Mouse (Mus musculus) heart, embryonic 10.5 days (tissue): Measurements from ENCODE around the gene Tmem144. TPM values are rescaled to one million over a fixed set of nuclear protein-coding genes. Genes with fewer than 3 reads are reported as not detected.

Experiments used
- DNase-seq: peaks from one replicate; pipeline ENCODE4 v3.0.0-alpha.2; 2017; ENCODE audit warnings: low spot score
- H3K27ac ChIP-seq: fragments of 300-500 bp; sonication (generic); 2 replicates; pipeline ENCODE4 v1.5.1; 2016; ENCODE audit warnings: mild to moderate bottlenecking
- H3K27me3 ChIP-seq: fragments of 300-500 bp; sonication (generic); 2 replicates; pipeline ENCODE4 v1.6.1; 2016; ENCODE audit warnings: mild to moderate bottlenecking; ENCODE audit not compliant: poor library complexity, insufficient read depth, severe bottlenecking
- H3K36me3 ChIP-seq: fragments of 300-500 bp; sonication (generic); 2 replicates; pipeline ENCODE4 v1.6.1; 2016; ENCODE audit warnings: mild to moderate bottlenecking, moderate library complexity
- H3K4me1 ChIP-seq: fragments of 300-500 bp; sonication (generic); 2 replicates; pipeline ENCODE4 v1.6.1; 2016; ENCODE audit warnings: mild to moderate bottlenecking
- H3K4me3 ChIP-seq: fragments of 300-500 bp; sonication (generic); 2 replicates; pipeline ENCODE4 v1.5.1; 2016; ENCODE audit warnings: mild to moderate bottlenecking, moderate library complexity
- H3K9me3 ChIP-seq: fragments of 300-500 bp; sonication (generic); 2 replicates; pipeline ENCODE4 v1.6.1; 2016; ENCODE audit warnings: mild to moderate bottlenecking, moderate library complexity
- WGBS: fragments of 180-500 bp; shearing (Covaris S2); methylation state at CpG from one replicate; pipeline ENCODE4 v1.1.7; 2016; 5-methylcytosine and 5-hydroxymethylcytosine counted together
- polyA plus RNA-seq: library from polyadenylated mRNA; unstranded; fragments of >200 nt; fragmentation: Nextera tagmentation; extraction: Ambion mirVana; gene quantifications from 2 replicates; pipeline ENCODE4 v1.2.1, GENCODE M21; 2016

Tmem144 gene
- polyA plus RNA-seq, 1 experiment from 2014 or later: 7.9 TPM

DNA sequence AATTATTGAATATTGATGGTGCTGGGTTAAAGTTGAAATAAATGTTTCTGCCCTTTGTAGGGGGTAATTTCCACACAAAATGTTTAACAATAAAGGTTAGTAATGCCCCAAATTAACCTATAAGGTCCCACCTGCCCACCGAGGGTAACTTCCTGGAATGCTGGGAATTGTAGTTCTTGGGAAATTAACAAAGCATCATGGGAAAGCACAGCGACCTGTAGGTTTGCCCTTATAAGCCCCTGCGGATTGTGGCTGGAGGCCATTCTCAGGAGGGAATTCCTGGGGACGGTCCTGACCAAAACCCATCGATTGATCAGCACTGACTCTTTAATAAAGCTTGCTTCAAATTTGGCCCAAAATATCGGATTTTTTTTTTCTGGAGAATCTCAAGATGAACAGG is 1.9 kb downstream of the Tmem144 start:
- Histone ChIP-seq H3K9me3 (no peaks in the 10 kb centered on the region), H3K4me3 (no peak overlapping the region), H3K4me1 (peaks cover 27% of the 10 kb centered on the region), H3K36me3 (no peaks in the 10 kb centered on the region), H3K27ac (no peak overlapping the region), H3K27me3 (no peaks in the 10 kb centered on the region)
- WGBS: 36% methylated on average over 6 of the region's 6 CpGs
- no peak for DNase-seq

DNA sequence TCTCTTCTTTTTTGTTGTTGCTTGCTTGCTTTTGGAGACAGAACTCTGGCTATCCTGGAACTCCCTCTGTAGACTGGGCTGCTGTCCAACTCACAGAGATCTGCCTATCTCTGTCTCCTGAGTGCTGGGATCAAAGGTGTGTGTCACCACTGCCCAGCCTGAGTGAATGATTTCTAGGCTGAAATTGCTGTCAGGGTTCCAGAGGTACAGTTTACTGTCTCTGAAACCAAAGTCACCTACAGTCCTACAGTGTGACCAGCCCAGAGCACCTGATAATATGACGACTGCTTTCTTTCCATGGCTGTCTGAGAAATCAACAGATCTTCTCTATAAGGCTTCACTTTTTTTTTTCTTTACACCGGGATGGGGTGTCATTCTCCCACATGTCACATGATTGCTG is 3.0 kb downstream of the Tmem144 start:
- no peaks in the 10 kb centered on the region for H3K36me3 ChIP-seq
- no peak overlapping the region for H3K27ac ChIP-seq
- WGBS: 62% methylated on average over 2 of the region's 2 CpGs
- DNase-seq: no peak
- no peaks in the 10 kb centered on the region for H3K27me3 ChIP-seq
- H3K4me3 ChIP-seq: no peak overlapping the region
- H3K4me1 ChIP-seq: peaks cover 27% of the 10 kb centered on the region
- no peaks in the 10 kb centered on the region for H3K9me3 ChIP-seq

DNA sequence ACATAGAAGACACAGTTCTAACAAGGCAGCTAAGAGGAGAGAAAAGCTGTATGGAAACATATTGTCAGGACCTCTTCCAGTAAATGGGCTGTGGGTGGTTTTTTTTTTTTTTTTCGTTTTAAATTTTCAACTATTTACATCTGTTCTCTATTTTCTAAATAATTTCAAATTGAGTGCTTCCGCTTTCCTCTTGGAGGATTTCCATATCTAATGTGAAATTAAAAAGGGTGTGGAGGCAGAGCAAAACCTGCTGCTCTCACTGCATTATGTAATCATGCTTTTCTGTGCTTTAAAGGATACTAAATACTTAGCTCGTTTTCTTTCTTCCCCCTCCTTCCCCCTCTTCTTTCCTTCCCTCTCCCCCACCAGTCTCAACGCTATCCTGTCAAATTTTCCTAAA is 3.7 kb downstream of the Tmem144 start:
- H3K4me3 ChIP-seq: no peak overlapping the region
- WGBS: 49% methylated on average over 4 of the region's 4 CpGs
- peaks cover 26% of the 10 kb centered on the region for H3K4me1 ChIP-seq
- H3K36me3 ChIP-seq: no peaks in the 10 kb centered on the region
- H3K27me3 ChIP-seq: no peaks in the 10 kb centered on the region
- DNase-seq: no peak
- no peaks in the 10 kb centered on the region for H3K9me3 ChIP-seq
- no peak overlapping the region for H3K27ac ChIP-seq

DNA sequence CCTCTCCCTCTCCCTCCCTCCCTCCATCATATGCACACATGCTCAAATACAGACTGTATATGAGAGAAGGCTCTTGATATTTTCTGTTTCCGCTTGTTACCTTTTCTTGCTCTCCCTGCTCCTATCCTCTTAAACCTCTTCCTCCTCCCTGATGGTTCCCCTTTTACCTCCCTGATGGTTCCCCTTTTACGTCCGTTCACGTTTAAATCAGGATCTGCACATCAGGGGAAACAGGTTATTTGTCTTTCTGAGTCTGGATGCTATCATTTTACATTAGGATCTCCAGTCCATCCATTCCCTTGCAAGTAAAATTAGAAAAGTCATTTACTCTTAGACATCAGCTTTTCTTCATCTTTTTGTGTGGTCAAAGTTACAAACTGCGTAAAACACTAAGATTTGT is 5.9 kb downstream of the Tmem144 start:
- 80% methylated on average over 5 of the region's 5 CpGs for WGBS
- no peaks in the 10 kb centered on the region for H3K36me3 ChIP-seq
- H3K9me3 ChIP-seq: no peaks in the 10 kb centered on the region

DNA sequence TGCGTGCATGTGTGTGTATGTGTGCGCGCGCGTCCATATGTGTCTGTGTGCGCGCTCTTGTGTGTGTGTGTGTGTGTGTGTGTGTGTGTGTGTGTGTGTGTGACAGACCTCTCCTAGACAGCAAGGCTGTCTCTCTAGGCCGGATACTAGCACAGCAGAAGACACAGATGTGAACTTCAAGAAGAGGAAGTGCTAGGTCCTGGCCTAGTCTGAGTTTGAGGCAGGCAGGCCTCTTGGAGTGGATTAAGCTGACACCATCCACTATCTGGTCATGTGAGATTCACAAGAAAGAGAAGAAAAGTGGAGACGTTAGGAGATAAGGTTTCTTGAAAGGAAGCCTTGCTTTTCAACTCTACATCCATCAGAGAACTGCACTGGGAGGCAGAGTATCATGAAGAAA is 8.6 kb downstream of the Tmem144 start:
- Histone ChIP-seq H3K9me3 (no peaks in the 10 kb centered on the region), H3K4me1 (0 out of 2 replicates have a peak, but pooled peaks cover 4% of the 10 kb centered on the region), H3K4me3 (no peak overlapping the region), H3K27ac (no peak overlapping the region), H3K36me3 (no peaks in the 10 kb centered on the region), H3K27me3 (no peaks in the 10 kb centered on the region)
- 84% methylated on average over 9 of the region's 9 CpGs for WGBS
- no peak for DNase-seq

More for the DNA sequence above, 5.9 kb downstream of the Tmem144 start:
- Histone ChIP-seq H3K27me3 (no peaks in the 10 kb centered on the region), H3K4me3 (no peak overlapping the region), H3K27ac (no peak overlapping the region), H3K4me1 (peaks cover 9% of the 10 kb centered on the region; the same call in 1 of the 2 replicates)
- DNase-seq: no peak

DNA sequence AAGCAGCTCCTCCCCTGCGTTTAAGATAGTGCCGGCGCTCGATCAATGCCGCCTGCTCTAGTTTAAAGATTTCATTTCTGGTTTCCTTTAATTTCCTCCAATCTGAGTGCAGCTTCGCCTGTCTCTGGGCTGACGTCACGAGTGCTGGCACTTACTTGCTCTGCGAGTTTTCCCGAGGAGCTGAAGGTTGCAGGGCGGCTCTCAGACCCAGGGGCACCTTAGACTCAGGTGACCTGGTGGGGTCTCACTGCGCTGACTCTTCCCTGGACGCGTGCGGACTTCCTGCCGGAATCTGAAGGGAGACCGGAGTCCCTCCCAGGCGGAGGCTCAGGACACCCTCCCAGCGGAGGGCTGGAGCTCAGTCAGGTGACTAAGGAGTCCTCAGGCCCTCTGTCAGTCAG is 10.0 kb downstream of the Tmem144 start:
- no peaks in the 10 kb centered on the region for H3K9me3 ChIP-seq
- DNase-seq: peak; percentile 88
- WGBS: under 1% methylated on average over 19 of the region's 19 CpGs
- peak overlapping the region; percentile 90 for H3K27ac ChIP-seq
- no peaks in the 10 kb centered on the region for H3K27me3 ChIP-seq
- H3K4me3 ChIP-seq: peak overlapping the region; percentile 69
- H3K4me1 ChIP-seq: 0 out of 2 replicates have a peak, but pooled peaks cover 4% of the 10 kb centered on the region
- peaks cover 4% of the 10 kb centered on the region; the same call in 1 of the 2 replicates for H3K36me3 ChIP-seq

DNA sequence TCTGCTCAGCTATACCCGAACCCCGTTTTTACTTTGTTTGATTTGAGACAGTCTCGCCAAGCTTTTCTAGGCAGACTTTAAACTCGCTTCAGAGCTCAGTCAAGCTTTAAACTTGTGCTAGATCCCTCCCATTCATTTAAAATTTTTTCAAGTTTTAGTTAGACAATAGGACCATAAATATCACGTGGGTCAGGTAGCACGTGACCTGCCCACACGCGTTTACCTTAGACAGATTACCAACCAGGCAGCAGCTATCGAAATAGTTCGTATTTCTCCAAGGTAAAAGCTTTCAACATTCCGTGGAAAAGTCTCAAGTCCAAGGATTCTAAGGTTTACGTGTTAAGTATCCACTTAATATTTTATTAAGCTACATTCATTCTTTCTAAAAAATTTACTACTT is 10.4 kb downstream of the Tmem144 start:
- Histone ChIP-seq H3K9me3 (no peaks in the 10 kb centered on the region), H3K4me3 (peak overlapping the region; percentile 69), H3K27ac (peak overlapping the region; percentile 90), H3K27me3 (no peaks in the 10 kb centered on the region), H3K36me3 (peaks cover 7% of the 10 kb centered on the region; the same call in 1 of the 2 replicates), H3K4me1 (0 out of 2 replicates have a peak, but pooled peaks cover 4% of the 10 kb centered on the region)
- DNase-seq: no peak
- 7% methylated on average over 12 of the region's 12 CpGs for WGBS

DNA sequence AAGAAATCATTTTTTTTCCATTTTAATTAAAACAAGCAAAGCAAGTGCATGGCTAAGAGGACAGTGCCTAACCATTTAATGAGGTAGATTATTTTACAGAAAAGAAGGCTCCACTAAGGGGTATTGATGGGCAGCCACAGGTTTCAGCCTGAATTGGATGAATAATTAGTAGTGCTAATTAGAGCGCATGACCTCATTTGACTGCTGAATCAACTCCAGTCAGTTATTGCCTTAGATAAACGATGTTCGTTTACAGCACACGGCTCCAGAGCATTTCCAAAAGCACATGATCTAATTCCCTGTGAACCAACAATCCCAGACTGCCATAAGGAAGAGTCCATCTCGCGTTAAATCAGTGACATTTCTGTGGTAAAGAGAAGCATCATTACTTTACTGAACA is 11.1 kb downstream of the Tmem144 start:
- DNase-seq: no peak
- 0 out of 2 replicates have a peak, but pooled peaks cover 4% of the 10 kb centered on the region for H3K4me1 ChIP-seq
- no peak overlapping the region for H3K27ac ChIP-seq
- no peaks in the 10 kb centered on the region for H3K9me3 ChIP-seq
- no peaks in the 10 kb centered on the region for H3K27me3 ChIP-seq
- H3K36me3 ChIP-seq: peaks cover 14% of the 10 kb centered on the region; the same call in 1 of the 2 replicates
- 76% methylated on average over 6 of the region's 6 CpGs for WGBS
- peak overlapping the region; percentile 69 for H3K4me3 ChIP-seq

DNA sequence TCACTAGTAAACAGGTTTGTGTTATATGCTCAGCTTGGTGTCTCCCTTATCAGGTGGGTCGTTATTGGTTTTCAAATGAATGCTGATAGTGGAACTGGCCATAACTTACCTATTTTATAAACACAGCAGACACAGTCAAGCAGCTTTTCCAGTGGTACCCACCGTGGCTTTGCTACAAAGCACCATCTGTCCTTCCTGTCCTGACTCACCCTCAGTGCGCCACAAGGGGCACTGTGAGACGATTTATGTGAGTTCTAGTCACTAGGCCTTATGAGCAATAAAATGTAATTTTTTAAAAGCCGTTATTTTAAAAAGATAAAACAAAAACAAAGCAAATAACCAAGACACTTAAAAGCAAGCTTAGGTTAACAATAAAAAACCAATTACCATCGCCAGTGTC is 13.8 kb downstream of the Tmem144 start:
- WGBS: 54% methylated on average over 6 of the region's 6 CpGs

DNA sequence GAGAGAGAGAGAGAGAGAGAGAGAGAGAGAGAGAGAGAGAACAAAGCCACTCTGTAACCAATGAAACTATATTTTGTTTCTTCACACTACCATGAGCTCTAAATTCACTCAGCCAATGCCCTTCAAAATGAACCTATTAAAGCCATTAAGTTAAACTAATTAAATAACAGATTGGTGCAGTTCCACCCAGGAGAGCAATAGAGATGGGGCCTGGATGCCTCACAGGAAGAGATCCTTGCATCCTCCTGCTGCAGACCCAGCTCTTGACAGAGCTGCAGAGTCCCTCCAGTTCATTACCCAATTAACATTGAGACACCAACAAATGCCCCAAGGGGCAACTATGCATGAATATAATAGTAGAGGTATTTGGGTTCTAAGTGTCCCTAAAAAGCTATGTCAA is 23.3 kb downstream of the Tmem144 start:
- no peaks in the 10 kb centered on the region for H3K9me3 ChIP-seq
- H3K27me3 ChIP-seq: no peaks in the 10 kb centered on the region
- H3K27ac ChIP-seq: no peak overlapping the region
- peaks cover 32% of the 10 kb centered on the region for H3K36me3 ChIP-seq
- 0 out of 2 replicates have a peak, but pooled peaks cover 4% of the 10 kb centered on the region for H3K4me1 ChIP-seq
- H3K4me3 ChIP-seq: no peak overlapping the region
- no peak for DNase-seq

More for the DNA sequence above, 13.8 kb downstream of the Tmem144 start:
- H3K9me3 ChIP-seq: no peaks in the 10 kb centered on the region
- H3K27me3 ChIP-seq: no peaks in the 10 kb centered on the region
- DNase-seq: no peak
- 0 out of 2 replicates have a peak, but pooled peaks cover 4% of the 10 kb centered on the region for H3K4me1 ChIP-seq
- no peak overlapping the region for H3K27ac ChIP-seq
- H3K36me3 ChIP-seq: peaks cover 28% of the 10 kb centered on the region
- no peak overlapping the region for H3K4me3 ChIP-seq

DNA sequence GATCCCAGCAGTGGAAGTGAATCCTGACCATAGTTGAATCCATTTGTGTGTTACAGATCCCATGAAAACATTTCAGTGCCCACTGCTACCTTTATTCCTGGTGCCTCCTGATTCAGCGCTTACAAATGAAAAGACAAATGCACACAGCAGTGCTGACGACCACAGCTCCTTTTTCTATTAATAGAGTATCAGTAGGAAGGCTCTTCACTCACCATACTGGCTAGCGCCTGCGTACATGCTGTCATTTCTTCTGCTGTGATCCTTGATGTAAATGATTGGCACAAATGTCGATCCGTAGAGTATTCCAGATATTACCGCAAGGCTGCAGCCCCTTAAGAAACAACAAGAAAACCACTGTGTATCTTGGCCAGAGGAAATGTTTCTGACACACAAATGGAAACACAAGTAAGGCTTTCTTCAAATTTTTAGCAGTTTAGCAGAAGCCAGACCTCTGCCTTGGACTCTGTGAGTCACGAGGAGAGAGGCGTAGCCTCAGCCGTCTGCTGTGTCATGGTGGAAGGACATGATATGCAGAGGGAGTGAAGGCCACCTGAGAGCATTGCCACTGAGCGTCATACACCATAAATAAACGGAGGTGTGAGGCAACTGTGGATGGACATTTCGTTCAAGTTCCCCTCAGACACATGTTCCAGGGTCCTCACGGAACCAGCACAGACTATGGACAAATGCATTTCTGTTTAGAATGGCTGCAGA is 27.3 kb downstream of the Tmem144 start:
- WGBS: 79% methylated on average over 14 of the region's 14 CpGs
- H3K9me3 ChIP-seq: no peaks in the 10 kb centered on the region
- H3K4me1 ChIP-seq: 0 out of 2 replicates have a peak, but pooled peaks cover 4% of the 10 kb centered on the region
- peaks cover 39% of the 10 kb centered on the region; the same call in 1 of the 2 replicates for H3K36me3 ChIP-seq
- DNase-seq: no peak
- H3K27ac ChIP-seq: no peak overlapping the region
- no peaks in the 10 kb centered on the region for H3K27me3 ChIP-seq
- no peak overlapping the region for H3K4me3 ChIP-seq

DNA sequence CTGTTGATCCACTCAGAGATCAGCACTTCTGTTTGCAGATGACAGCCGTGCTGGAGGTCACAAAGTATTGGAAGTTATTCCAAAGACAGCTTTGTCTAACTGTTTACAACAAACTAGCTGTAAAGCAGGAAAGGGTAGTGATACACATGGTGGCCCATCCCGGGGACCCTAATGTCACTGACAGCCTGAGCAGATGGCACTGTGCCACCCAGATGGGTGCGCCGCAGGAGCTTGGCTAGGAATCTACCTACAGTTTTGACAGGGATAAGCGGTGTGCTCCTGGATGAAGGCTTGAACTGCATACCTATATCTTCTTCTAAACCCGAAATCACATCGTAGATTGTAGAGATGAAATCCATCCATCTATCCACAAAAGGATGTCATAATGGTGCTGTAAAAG is 29.4 kb downstream of the Tmem144 start:
- H3K27ac ChIP-seq: no peak overlapping the region
- 91% methylated on average over 7 of the region's 7 CpGs for WGBS
- H3K4me3 ChIP-seq: no peak overlapping the region
- 0 out of 2 replicates have a peak, but pooled peaks cover 4% of the 10 kb centered on the region for H3K4me1 ChIP-seq
- DNase-seq: no peak
- H3K9me3 ChIP-seq: no peaks in the 10 kb centered on the region
- no peaks in the 10 kb centered on the region for H3K27me3 ChIP-seq
- H3K36me3 ChIP-seq: peaks cover 31% of the 10 kb centered on the region; the same call in 1 of the 2 replicates

DNA sequence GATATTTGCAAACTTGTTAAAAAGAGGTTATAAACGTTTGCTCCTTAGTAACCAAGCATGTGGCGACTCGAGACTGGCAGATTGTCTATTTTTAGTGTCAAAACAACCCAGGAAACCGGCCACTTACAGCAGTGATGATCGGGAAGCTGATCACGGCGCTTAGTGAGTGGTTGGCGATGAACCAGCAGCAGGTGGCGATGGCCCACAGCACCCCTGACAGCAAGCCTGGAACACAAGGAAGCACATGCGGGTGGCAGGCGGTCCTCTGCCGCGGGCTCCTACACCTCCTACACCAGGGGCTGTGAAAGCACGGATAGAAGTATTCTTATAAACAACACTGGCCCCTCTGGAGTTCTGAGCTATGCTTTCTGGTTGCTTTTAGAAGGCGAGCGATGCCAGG is 31.4 kb downstream of the Tmem144 start:
- H3K27me3 ChIP-seq: no peaks in the 10 kb centered on the region
- DNase-seq: no peak
- peaks cover 17% of the 10 kb centered on the region; the same call in 1 of the 2 replicates for H3K36me3 ChIP-seq
- H3K9me3 ChIP-seq: no peaks in the 10 kb centered on the region
- WGBS: 77% methylated on average over 16 of the region's 16 CpGs
- 0 out of 2 replicates have a peak, but pooled peaks cover 4% of the 10 kb centered on the region for H3K4me1 ChIP-seq
- no peak overlapping the region for H3K4me3 ChIP-seq
- H3K27ac ChIP-seq: no peak overlapping the region
